Mouse (Mus musculus) liver, embryonic 14.5 days (tissue): ENCODE measurements around the gene Fam205a1.

Experiments used
- CTCF ChIP-seq: IDR thresholded peaks from 2 replicates; pipeline ENCODE4 v1.5.1; 2016; ENCODE audit warnings: antibody characterized with exemption, low read depth, control low read depth
- EP300 ChIP-seq: IDR thresholded peaks from 2 replicates; pipeline ENCODE4 v1.6.1; 2016; ENCODE audit warnings: antibody characterized with exemption, low read depth

GRCm38 (mm10) chr4:42874134-42874533 lies 20.4 kb upstream of the Fam205a1 start, which contains the start of gene Fam205c:
- TF ChIP-seq CTCF, result no peak
- no peak for TF ChIP-seq EP300
